Mouse (Mus musculus): ENCODE data around the gene Jaml. TPM values are rescaled to one million over a fixed set of nuclear protein-coding genes. Genes with fewer than 3 reads are reported as not detected.
A peak's percentile ranks its signal among the peaks of the same experiment; 100 is the strongest.

Jaml gene
- polyA plus RNA-seq, 1 experiment from 2014 or later, result not detected

DNA sequence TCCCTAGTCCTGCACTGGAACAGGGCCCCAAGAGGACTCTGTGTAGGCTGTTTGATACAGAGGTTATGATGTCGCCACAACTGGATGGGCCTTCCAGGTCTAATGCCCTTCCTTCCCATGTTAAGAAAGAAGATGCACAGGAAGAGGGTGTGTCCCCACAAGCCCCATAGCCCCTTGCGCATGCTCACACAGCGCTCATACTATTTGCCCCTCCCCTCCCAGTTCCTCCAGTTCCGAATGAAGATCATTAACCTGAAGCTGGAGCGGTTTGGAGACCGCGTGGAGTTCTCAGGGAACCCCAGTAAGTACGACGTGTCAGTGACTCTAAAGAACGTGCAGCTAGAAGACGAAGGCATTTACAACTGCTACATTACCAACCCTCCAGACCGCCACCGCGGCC lies 46.2 kb downstream of the Jaml start:
- no peak overlapping the region for H3K4me2 ChIP-seq
- peaks cover 15% of the 10 kb centered on the region for H3K4me1 ChIP-seq
- no peak for ATAC-seq (ENCODE audit: insufficient number of reproducible peaks, insufficient read depth, low FRiP score, low TSS enrichment, low read depth)
- H3K9ac ChIP-seq, result no peak overlapping the region
- no peak overlapping the region for H3K27ac ChIP-seq
- H3K27me3 ChIP-seq, result no peaks in the 10 kb centered on the region
- no peaks in the 10 kb centered on the region for H3K9me3 ChIP-seq
- no peak overlapping the region for H3K4me3 ChIP-seq
- H3K36me3 ChIP-seq, result peaks cover 11% of the 10 kb centered on the region
- WGBS, result 88% methylated on average over 14 of the region's 14 CpGs

DNA sequence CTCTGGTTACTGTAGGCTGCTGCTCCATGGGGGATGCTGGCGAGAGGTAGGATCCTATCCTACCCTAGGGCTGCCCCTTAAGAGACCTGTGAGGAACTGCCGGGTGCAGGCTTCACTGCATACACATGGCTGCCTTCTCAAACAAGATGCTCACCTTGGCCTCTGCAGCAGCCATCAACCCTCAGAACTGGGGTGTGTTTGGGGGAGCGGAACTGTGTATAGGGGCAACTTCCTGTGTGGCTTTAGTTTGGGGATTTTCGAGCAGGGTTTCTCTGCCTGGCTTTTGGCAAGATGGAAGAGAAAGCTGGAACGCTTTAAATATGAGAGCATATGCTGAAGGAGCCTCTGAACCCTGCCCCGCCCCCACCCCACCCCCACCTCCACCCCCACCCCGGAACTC lies 48.0 kb downstream of the Jaml start:
- ATAC-seq (ENCODE audit: insufficient number of reproducible peaks, insufficient read depth, low FRiP score, low TSS enrichment, low read depth), result no peak
- Histone ChIP-seq H3K4me2 (no peak overlapping the region), H3K9ac (no peak overlapping the region), H3K36me3 (peaks cover 11% of the 10 kb centered on the region), H3K4me3 (no peak overlapping the region), H3K9me3 (no peaks in the 10 kb centered on the region), H3K27me3 (no peaks in the 10 kb centered on the region), H3K4me1 (peaks cover 6% of the 10 kb centered on the region), H3K27ac (no peak overlapping the region)
- 42% methylated on average over 7 of the region's 7 CpGs for WGBS

- ATAC-seq (ENCODE audit: insufficient number of reproducible peaks, insufficient read depth, low FRiP score, low TSS enrichment, low read depth), result no peak
- no peaks in the 10 kb centered on the region for H3K9me3 ChIP-seq
- peaks cover 13% of the 10 kb centered on the region for H3K27me3 ChIP-seq
- H3K4me2 ChIP-seq, result no peak overlapping the region
- H3K36me3 ChIP-seq, result peaks cover 11% of the 10 kb centered on the region
- no peak overlapping the region for H3K9ac ChIP-seq
- WGBS, result 79% methylated on average over 3 of the region's 3 CpGs
- no peak overlapping the region for H3K4me3 ChIP-seq
- H3K4me1 ChIP-seq, result peaks cover 14% of the 10 kb centered on the region
- H3K27ac ChIP-seq, result no peak overlapping the region
These were observed 51.1 kb downstream of the Jaml start for GRCm38 (mm10) chr9:45130119-45130518.

DNA sequence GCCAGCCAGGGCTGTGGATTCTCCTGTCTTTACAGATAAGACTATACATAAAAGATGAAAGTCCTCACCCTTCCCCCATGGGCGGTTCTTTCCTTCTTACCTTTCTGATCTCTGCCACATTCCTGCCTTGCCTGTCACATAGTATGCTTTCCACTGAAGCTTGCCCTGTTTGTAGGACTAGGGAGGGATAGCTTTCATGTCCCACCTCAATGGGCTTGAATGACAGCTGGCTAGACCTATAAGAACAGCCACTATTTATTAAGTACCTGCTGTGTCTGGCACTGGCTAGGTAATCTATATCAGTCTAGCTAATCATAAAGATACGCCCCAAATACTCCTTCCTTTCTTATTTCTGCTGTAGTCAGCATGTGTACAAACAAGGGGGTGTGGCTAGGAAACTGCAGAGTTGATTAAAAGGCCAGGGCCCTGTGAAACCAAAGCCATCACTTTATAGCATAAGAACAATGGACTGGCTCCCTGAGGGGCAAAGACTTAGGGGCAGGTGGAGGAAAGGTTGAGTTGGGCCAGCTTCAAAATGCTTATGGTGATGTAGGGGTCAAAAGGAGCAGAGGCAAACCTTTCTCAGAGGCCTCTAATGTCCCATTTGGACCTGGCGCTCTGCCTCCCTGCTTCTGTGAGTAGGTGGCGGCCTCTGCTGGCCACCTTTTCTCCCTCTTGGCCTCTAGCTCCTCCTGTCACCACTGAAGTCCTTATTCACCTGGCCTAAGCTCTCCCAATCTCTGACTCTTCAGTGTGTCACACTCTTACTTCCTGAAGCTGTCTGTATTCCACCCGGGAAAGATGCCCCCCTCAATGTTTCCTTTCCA lies 54.7 kb downstream of the Jaml start:
- H3K27me3 ChIP-seq, result peaks cover 49% of the 10 kb centered on the region
- H3K9ac ChIP-seq, result no peak overlapping the region
- H3K36me3 ChIP-seq, result no peaks in the 10 kb centered on the region
- H3K9me3 ChIP-seq, result no peaks in the 10 kb centered on the region
- no peak overlapping the region for H3K4me3 ChIP-seq
- no peak overlapping the region for H3K27ac ChIP-seq
- WGBS, result 22% methylated on average over 5 of the region's 5 CpGs
- ATAC-seq (ENCODE audit: insufficient number of reproducible peaks, insufficient read depth, low FRiP score, low TSS enrichment, low read depth), result no peak
- no peak overlapping the region for H3K4me2 ChIP-seq
- H3K4me1 ChIP-seq, result peaks cover 27% of the 10 kb centered on the region

DNA sequence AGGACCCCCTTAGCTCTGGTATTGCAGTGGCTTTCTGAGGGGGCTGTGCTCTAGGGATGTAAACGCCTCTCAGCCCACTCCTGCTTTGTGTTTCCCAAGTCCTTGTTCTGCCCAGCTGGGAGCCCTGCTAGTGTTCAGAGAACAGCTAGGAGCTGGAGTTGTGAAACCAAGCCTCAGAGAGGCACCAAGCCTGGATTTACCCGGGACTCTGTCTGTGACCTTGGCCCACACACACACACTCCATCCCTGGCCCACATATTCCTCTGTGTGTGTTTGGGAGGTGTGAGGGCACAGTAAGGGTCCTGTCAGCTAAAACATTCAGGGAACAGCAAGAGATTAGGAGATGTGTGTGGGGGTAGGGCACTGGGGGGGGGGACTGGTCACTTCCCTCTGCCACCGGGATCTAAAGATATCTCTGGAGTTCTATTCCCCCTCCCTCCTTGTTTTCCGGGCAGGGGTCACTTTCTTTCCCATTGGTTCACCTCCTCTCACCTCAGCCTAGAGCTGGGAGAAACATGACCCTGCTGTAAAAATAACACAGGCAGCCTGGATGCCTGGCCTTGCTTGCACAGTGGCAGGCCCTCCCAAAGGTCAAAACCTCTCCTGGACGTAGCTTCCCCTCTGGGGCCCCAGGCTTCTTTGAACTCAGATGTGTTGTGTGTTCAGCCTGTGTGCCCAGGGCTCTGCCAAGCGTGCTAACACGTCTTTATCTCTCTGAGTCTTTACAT lies 57.6 kb downstream of the Jaml start:
- no peaks in the 10 kb centered on the region for H3K9me3 ChIP-seq
- peaks cover 35% of the 10 kb centered on the region for H3K4me1 ChIP-seq
- peaks cover 78% of the 10 kb centered on the region for H3K27me3 ChIP-seq
- no peaks in the 10 kb centered on the region for H3K36me3 ChIP-seq
- H3K4me2 ChIP-seq, result no peak overlapping the region
- no peak for ATAC-seq (ENCODE audit: insufficient number of reproducible peaks, insufficient read depth, low FRiP score, low TSS enrichment, low read depth)
- no peak overlapping the region for H3K9ac ChIP-seq
- 14% methylated on average over 7 of the region's 7 CpGs for WGBS
- H3K4me3 ChIP-seq, result no peak overlapping the region
- no peak overlapping the region for H3K27ac ChIP-seq

DNA sequence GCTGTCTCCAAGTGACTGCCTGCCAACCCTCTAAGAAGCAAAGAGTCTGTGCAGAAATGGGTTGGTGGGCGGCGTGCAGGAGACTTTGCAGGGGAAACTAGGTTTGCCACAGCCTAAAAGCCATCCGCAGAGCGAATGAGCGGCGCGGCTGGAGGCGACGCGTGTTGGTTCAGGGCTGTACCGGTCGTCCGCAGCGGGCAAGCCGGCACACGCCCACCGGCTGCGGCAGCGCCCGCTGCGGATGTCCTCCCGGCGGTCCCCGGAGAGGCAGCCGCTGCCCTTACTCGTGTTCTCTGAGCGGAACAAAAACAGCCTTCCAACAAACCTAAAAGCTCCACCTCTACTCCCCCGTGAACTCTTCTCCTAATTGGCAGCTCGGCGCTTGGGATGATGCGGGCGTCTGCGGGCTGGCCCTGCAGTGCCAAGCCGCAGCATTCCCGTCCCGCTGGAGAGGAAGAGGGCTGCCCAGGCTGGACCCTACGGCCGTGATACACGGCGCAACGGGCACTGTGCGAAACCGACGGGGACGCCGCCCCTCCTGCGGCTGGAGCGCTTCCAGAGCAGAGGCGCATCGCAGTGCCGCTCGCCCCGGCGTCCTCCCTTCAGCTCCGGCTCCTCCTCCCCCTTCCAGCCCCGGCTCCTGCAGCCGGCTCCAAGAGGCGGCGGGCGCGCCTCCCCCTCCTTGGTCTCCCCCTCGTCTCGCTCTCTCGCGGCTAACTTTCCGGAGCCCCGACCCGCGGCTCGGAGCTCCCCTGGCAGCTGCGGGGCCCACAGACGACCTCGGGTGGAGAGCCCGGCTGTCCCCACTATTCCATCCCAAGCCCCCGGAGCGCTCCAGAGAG lies 59.4 kb downstream of the Jaml start, which contains the start of gene Scn4b:
Scn4b (plus strand) TSS at position 205 of the 842 bp plus-strand sequence.
- H3K27me3 ChIP-seq, result peaks cover 96% of the 10 kb centered on the region
- no peak for ATAC-seq (ENCODE audit: insufficient number of reproducible peaks, insufficient read depth, low FRiP score, low TSS enrichment, low read depth)
- WGBS, result under 1% methylated on average over 76 of the region's 76 CpGs
- no peaks in the 10 kb centered on the region for H3K9me3 ChIP-seq
- H3K36me3 ChIP-seq, result no peaks in the 10 kb centered on the region
- H3K27ac ChIP-seq, result no peak within 1 kb of the TSS
- peak within 1 kb of the TSS; percentile 64 for H3K9ac ChIP-seq
- H3K4me1 ChIP-seq, result peaks cover 35% of the 10 kb centered on the region
- peak within 1 kb of the TSS; percentile 95 for H3K4me2 ChIP-seq
- H3K4me3 ChIP-seq, result peak within 1 kb of the TSS; percentile 58

GRCm38 (mm10) chr9:45139082-45139481 lies 60.1 kb downstream of the Jaml start:
- Histone ChIP-seq H3K4me2 (peak overlapping the region; percentile 95), H3K4me1 (peaks cover 32% of the 10 kb centered on the region), H3K27me3 (peaks cover 100% of the 10 kb centered on the region), H3K9ac (peak overlapping the region; percentile 64), H3K27ac (no peak overlapping the region), H3K36me3 (no peaks in the 10 kb centered on the region), H3K9me3 (no peaks in the 10 kb centered on the region), H3K4me3 (peak overlapping the region; percentile 58)
- 2% methylated on average over 7 of the region's 7 CpGs for WGBS
- ATAC-seq (ENCODE audit: insufficient number of reproducible peaks, insufficient read depth, low FRiP score, low TSS enrichment, low read depth), result no peak

GRCm38 (mm10) chr9:45140945-45141344 lies 62.0 kb downstream of the Jaml start:
- no peak for ATAC-seq (ENCODE audit: insufficient number of reproducible peaks, insufficient read depth, low FRiP score, low TSS enrichment, low read depth)
- WGBS, result 37% methylated on average over 7 of the region's 7 CpGs
- Histone ChIP-seq H3K4me1 (peaks cover 27% of the 10 kb centered on the region), H3K4me2 (no peak overlapping the region), H3K27ac (no peak overlapping the region), H3K9ac (no peak overlapping the region), H3K36me3 (no peaks in the 10 kb centered on the region), H3K4me3 (no peak overlapping the region), H3K27me3 (peaks cover 100% of the 10 kb centered on the region), H3K9me3 (no peaks in the 10 kb centered on the region)

GRCm38 (mm10) chr9:45142686-45143085 lies 63.7 kb downstream of the Jaml start:
- Histone ChIP-seq H3K9ac (no peak overlapping the region), H3K9me3 (no peaks in the 10 kb centered on the region), H3K27ac (no peak overlapping the region), H3K4me3 (no peak overlapping the region), H3K4me2 (no peak overlapping the region), H3K27me3 (peaks cover 96% of the 10 kb centered on the region), H3K36me3 (no peaks in the 10 kb centered on the region), H3K4me1 (peaks cover 27% of the 10 kb centered on the region)
- 58% methylated on average over 3 of the region's 3 CpGs for WGBS
- no peak for ATAC-seq (ENCODE audit: insufficient number of reproducible peaks, insufficient read depth, low FRiP score, low TSS enrichment, low read depth)

DNA sequence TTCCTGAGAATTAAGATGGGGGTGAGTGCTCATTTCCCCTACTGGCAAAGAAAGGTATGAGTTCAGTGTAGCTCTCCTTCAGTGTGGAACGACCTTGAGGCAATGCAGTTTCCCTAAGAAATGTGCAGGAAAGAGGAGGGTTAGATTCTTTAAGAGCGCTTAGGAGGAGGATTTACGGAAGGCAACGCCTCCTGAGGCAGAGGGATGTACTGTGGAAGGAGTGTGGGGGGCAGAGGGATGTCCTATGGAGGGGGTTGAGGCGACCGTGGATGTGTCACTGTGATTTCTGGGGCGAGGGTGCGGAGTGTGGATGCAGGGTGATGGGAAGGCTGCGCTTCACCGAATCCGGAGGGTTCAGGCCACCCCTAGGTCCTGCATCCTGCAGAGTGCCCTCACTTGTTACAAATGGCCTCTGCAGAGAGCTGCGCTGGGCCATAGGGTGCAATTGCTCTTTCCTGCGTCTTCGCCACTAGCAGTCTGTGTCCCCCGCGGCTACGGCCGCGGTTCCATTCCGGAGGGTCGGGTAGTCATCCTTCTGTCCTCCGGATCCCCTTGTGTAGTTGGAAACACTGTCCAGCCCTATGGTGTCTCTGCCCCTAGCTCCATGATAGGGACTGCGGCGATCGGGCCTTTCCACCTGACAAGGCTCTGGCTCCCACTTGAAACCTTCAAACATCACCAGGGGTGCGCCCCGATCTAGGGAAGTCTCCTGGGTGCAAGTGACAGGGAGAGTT lies 66.7 kb downstream of the Jaml start:
- Histone ChIP-seq H3K27ac (no peak overlapping the region), H3K4me1 (peaks cover 9% of the 10 kb centered on the region), H3K9ac (peak overlapping the region; percentile 64), H3K4me3 (peak overlapping the region; percentile 42), H3K9me3 (no peaks in the 10 kb centered on the region), H3K36me3 (no peaks in the 10 kb centered on the region), H3K27me3 (peaks cover 93% of the 10 kb centered on the region), H3K4me2 (peak overlapping the region; percentile 82)
- WGBS, result 3% methylated on average over 27 of the region's 27 CpGs
- no peak for ATAC-seq (ENCODE audit: insufficient number of reproducible peaks, insufficient read depth, low FRiP score, low TSS enrichment, low read depth)

GRCm38 (mm10) chr9:45146267-45146597 lies 67.2 kb downstream of the Jaml start:
- ATAC-seq (ENCODE audit: insufficient number of reproducible peaks, insufficient read depth, low FRiP score, low TSS enrichment, low read depth), result no peak
- 2% methylated on average over 5 of the region's 5 CpGs for WGBS
- Histone ChIP-seq H3K9me3 (no peaks in the 10 kb centered on the region), H3K36me3 (no peaks in the 10 kb centered on the region), H3K4me1 (peaks cover 9% of the 10 kb centered on the region), H3K9ac (peak overlapping the region; percentile 64), H3K27ac (no peak overlapping the region), H3K4me3 (peak overlapping the region; percentile 42), H3K4me2 (peak overlapping the region; percentile 82), H3K27me3 (peaks cover 88% of the 10 kb centered on the region)

Measured in embryonic facial prominence, embryonic 13.5 days (tissue).